Mouse (Mus musculus): Measurements from ENCODE around the gene Ncbp2. TPM values are rescaled to one million over a fixed set of nuclear protein-coding genes. Genes with fewer than 3 reads are reported as not detected.
"Not testable (repeated sequence)": the region's sequence is repeated elsewhere in the genome, so short reads cannot be mapped to it uniquely, and the experiment has no call there.

Gene Ncbp2
- polyA plus RNA-seq, 1 experiment from 2014 or later: 114 TPM

GRCm38 (mm10) chr16:31936568-31936967 lies 11.7 kb upstream of the Ncbp2 start:
- Histone ChIP-seq H3K9me3 (0 out of 2 replicates have a peak, but pooled peaks cover 4% of the 10 kb centered on the region), H3K4me1 (peaks cover 26% of the 10 kb centered on the region), H3K4me2 (no peak overlapping the region), H3K27ac (no peak overlapping the region), H3K27me3 (peaks cover 45% of the 10 kb centered on the region), H3K9ac (no peak overlapping the region), H3K36me3 (no peaks in the 10 kb centered on the region), H3K4me3 (no peak overlapping the region)
- WGBS: 86% methylated on average over 4 of the region's 4 CpGs
- ATAC-seq (ENCODE audit: borderline replicate concordance, extremely low read depth, low FRiP score, low TSS enrichment): no peak

- no peak overlapping the region for H3K4me2 ChIP-seq
- H3K36me3 ChIP-seq: no peaks in the 10 kb centered on the region
- no peak overlapping the region for H3K9ac ChIP-seq
- H3K27me3 ChIP-seq: peaks cover 35% of the 10 kb centered on the region
- no peak overlapping the region for H3K4me3 ChIP-seq
- 0 out of 2 replicates have a peak, but pooled peaks cover 4% of the 10 kb centered on the region for H3K9me3 ChIP-seq
- H3K4me1 ChIP-seq: peaks cover 12% of the 10 kb centered on the region
- WGBS: 63% methylated on average over 6 of the region's 6 CpGs
- ATAC-seq (ENCODE audit: borderline replicate concordance, extremely low read depth, low FRiP score, low TSS enrichment): no peak
- no peak overlapping the region for H3K27ac ChIP-seq
Measured at GRCm38 (mm10) chr16:31938856-31939255, 9.5 kb upstream of the Ncbp2 start.

DNA sequence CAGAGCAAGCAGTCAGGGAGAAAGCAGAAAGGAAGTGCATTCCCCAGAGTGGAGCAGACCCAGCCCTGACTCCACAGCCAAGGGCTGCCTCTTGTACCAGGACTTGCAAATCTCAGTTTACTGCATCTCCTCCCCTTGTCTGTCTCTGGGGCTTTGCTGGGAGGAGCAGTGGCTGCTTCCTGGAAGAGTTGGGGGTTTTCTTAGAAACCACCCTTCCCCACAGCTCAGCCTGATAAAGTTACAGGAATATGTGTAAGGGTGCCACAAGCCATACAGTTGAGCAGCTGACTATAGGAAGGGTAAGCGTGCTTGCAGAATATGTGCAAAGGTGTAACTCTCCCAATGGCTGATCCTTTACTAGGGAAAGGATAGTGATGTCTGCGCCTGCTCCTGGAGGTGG lies 7.7 kb upstream of the Ncbp2 start:
- Histone ChIP-seq H3K9ac (no peak overlapping the region), H3K27me3 (peaks cover 17% of the 10 kb centered on the region), H3K27ac (no peak overlapping the region), H3K4me1 (peaks cover 8% of the 10 kb centered on the region; the same call in 1 of the 2 replicates), H3K9me3 (0 out of 2 replicates have a peak, but pooled peaks cover 4% of the 10 kb centered on the region), H3K4me2 (no peak overlapping the region), H3K36me3 (peaks cover 4% of the 10 kb centered on the region; the same call in 1 of the 2 replicates), H3K4me3 (no peak overlapping the region)
- ATAC-seq (ENCODE audit: borderline replicate concordance, extremely low read depth, low FRiP score, low TSS enrichment): no peak
- 63% methylated on average over 2 of the region's 2 CpGs for WGBS

DNA sequence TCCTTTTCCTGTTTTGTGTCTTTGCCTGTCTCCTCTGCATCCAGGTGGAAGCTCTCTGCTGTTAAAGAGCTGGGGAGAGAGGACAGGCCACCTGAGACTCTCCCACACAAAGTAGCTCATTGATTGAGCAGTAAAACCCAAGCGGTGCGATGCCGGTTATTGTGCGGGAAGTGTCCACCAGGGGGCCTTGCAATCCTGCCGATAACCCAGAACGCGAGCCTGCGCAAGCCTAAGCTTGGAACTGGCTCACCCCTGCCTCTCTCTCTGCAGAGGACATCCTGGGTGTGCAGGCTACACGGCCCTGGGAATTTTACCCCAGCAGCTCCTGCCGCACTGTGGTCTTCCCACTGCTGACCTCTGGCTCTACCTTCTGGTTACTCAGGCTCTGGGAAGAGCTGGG lies 4.3 kb upstream of the Ncbp2 start:
- no peaks in the 10 kb centered on the region for H3K9me3 ChIP-seq
- no peak overlapping the region for H3K4me3 ChIP-seq
- H3K36me3 ChIP-seq: peaks cover 5% of the 10 kb centered on the region; the same call in 1 of the 2 replicates
- no peak for ATAC-seq (ENCODE audit: borderline replicate concordance, extremely low read depth, low FRiP score, low TSS enrichment)
- H3K27me3 ChIP-seq: no peaks in the 10 kb centered on the region
- H3K9ac ChIP-seq: no peak overlapping the region
- WGBS: 4% methylated on average over 10 of the region's 10 CpGs
- H3K4me2 ChIP-seq: no peak overlapping the region
- peaks cover 23% of the 10 kb centered on the region for H3K4me1 ChIP-seq
- no peak overlapping the region for H3K27ac ChIP-seq

DNA sequence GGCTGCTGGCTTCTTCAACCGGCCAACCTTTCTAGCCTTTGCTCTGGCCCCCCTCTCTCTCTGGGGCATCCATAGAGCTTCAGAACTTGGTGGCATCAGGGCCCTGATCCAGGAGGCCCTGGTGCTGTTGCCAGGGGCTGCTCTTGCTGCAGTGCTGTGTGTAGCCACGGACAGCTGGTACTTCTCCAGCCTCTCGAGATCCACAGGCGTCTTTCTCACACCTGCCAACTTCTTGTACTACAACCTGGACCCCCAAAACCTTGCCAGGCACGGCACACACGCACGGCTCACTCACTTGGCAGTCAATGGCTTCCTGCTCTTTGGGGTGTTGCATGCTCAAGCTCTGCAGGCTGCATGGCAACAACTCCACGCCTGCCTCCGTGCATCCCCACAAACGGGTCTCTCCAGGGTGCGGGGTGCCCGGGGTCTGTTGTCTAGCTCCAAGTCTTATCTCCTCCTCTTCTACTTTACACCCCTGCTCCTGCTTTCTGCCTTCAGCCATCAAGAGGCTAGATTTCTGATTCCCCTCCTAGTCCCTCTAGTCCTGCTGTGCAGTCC lies 3.5 kb upstream of the Ncbp2 start:
- 88% methylated on average over 12 of the region's 12 CpGs for WGBS
- H3K4me3 ChIP-seq: no peak overlapping the region
- no peak for ATAC-seq (ENCODE audit: borderline replicate concordance, extremely low read depth, low FRiP score, low TSS enrichment)

DNA sequence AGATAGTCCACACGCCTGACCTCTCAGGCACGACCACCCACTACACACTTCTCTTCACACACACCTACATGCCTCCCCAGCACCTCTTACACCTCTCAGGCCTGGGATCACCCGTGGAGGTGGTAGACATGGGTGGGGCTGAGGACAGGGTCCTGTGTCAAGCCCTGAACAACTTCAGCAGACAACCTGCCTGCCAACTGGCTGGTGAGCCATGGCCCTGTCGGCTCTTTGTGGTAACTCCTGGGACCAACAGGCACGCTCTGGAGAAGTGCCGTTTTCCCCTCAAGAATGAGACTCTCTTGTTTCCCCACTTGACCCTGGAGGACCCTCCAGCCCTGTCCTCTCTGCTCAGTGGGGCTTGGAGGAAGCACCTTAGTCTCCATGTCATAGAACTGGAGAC lies 2.9 kb upstream of the Ncbp2 start:
- H3K9me3 ChIP-seq: no peaks in the 10 kb centered on the region
- no peak overlapping the region for H3K4me3 ChIP-seq
- no peak for ATAC-seq (ENCODE audit: borderline replicate concordance, extremely low read depth, low FRiP score, low TSS enrichment)
- no peak overlapping the region for H3K9ac ChIP-seq
- H3K4me2 ChIP-seq: no peak overlapping the region
- peaks cover 34% of the 10 kb centered on the region for H3K4me1 ChIP-seq
- H3K27me3 ChIP-seq: no peaks in the 10 kb centered on the region
- H3K27ac ChIP-seq: no peak overlapping the region
- H3K36me3 ChIP-seq: peaks cover 5% of the 10 kb centered on the region; the same call in 1 of the 2 replicates
- WGBS: 80% methylated on average over 6 of the region's 6 CpGs

More for the DNA sequence above, 3.5 kb upstream of the Ncbp2 start:
- H3K27ac ChIP-seq: no peak overlapping the region
- H3K36me3 ChIP-seq: peaks cover 5% of the 10 kb centered on the region; the same call in 1 of the 2 replicates
- no peaks in the 10 kb centered on the region for H3K27me3 ChIP-seq
- no peak overlapping the region for H3K9ac ChIP-seq
- no peaks in the 10 kb centered on the region for H3K9me3 ChIP-seq
- H3K4me2 ChIP-seq: no peak overlapping the region
- H3K4me1 ChIP-seq: peaks cover 31% of the 10 kb centered on the region

DNA sequence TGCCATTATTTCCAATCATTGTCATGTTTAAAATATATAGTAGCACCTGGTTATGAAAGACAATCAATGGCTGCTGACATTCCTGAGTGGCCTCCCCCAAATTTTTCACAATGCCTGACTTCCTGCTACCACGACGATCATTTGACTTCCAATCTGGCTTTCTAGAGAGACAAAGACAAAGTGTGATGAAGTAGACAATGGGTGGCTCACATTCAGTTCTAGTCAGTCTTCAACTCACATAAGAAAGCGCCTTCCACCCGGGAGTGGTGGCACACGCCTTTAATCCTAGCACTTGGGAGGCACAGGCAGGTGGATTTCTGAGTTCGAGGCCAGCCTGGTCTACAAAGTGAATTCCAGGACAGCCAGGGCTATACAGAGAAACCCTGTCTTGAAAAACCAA lies 2.3 kb upstream of the Ncbp2 start:
- not testable (repeated sequence) for ATAC-seq (ENCODE audit: borderline replicate concordance, extremely low read depth, low FRiP score, low TSS enrichment); H3K4me3 ChIP-seq; H3K9me3 ChIP-seq; H3K27me3 ChIP-seq; H3K9ac ChIP-seq; H3K36me3 ChIP-seq; H3K27ac ChIP-seq
- WGBS: 85% methylated on average over 6 of the region's 6 CpGs
- H3K4me2 ChIP-seq: peak overlapping the region; percentile 60; the same call in 1 of the 2 replicates
- peaks cover 34% of the 10 kb centered on the region for H3K4me1 ChIP-seq

- Histone ChIP-seq H3K9ac (peak overlapping the region; percentile 83), H3K4me3 (peak overlapping the region; percentile 82), H3K27me3 (no peaks in the 10 kb centered on the region), H3K9me3 (no peaks in the 10 kb centered on the region), H3K36me3 (peaks cover 16% of the 10 kb centered on the region; the same call in 1 of the 2 replicates), H3K4me2 (peak overlapping the region; percentile 60), H3K27ac (no peak overlapping the region), H3K4me1 (peaks cover 34% of the 10 kb centered on the region)
- no peak for ATAC-seq (ENCODE audit: borderline replicate concordance, extremely low read depth, low FRiP score, low TSS enrichment)
- 25% methylated on average over 8 of the region's 8 CpGs for WGBS
Measured at GRCm38 (mm10) chr16:31947333-31947732, 980 bp upstream of the Ncbp2 start.

- H3K4me3 ChIP-seq: peak overlapping the region; percentile 82
- peak overlapping the region; percentile 83 for H3K9ac ChIP-seq
- peaks cover 34% of the 10 kb centered on the region for H3K4me1 ChIP-seq
- ATAC-seq (ENCODE audit: borderline replicate concordance, extremely low read depth, low FRiP score, low TSS enrichment): peak; percentile 81
- 0% methylated on average over 38 of the region's 38 CpGs for WGBS
- peak overlapping the region; percentile 83 for H3K27ac ChIP-seq
- H3K9me3 ChIP-seq: no peaks in the 10 kb centered on the region
- peaks cover 16% of the 10 kb centered on the region; the same call in 1 of the 2 replicates for H3K36me3 ChIP-seq
- H3K4me2 ChIP-seq: peak overlapping the region; percentile 60
- no peaks in the 10 kb centered on the region for H3K27me3 ChIP-seq
Measured at GRCm38 (mm10) chr16:31947901-31948316, 404 bp upstream of the Ncbp2 start.

DNA sequence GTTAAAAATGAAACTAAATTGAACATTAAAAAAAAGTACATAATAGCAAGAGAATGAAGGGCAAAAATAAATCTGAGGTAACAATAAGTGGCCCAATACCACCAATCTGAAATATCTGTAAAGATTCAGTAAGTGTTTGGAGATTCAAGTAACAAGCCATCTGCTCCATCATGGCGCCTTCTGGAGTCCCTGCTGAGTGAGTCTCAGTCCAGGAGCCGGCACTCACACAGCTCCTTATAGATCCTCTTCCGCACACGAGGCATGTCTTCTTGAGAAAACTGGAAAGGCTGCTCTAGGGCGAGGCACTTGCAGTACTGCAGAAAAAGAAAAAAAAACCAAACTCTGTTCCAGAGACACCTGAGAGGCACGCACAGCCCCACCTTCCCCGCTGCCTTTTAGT lies 14.9 kb downstream of the Ncbp2 start:
- H3K4me3 ChIP-seq: no peak overlapping the region
- no peak overlapping the region for H3K27ac ChIP-seq
- H3K36me3 ChIP-seq: peaks cover 65% of the 10 kb centered on the region
- 86% methylated on average over 7 of the region's 7 CpGs for WGBS
- no peaks in the 10 kb centered on the region for H3K9me3 ChIP-seq
- H3K27me3 ChIP-seq: no peaks in the 10 kb centered on the region
- no peak overlapping the region for H3K4me2 ChIP-seq
- ATAC-seq (ENCODE audit: borderline replicate concordance, extremely low read depth, low FRiP score, low TSS enrichment): no peak
- no peak overlapping the region for H3K9ac ChIP-seq
- H3K4me1 ChIP-seq: no peaks in the 10 kb centered on the region

DNA sequence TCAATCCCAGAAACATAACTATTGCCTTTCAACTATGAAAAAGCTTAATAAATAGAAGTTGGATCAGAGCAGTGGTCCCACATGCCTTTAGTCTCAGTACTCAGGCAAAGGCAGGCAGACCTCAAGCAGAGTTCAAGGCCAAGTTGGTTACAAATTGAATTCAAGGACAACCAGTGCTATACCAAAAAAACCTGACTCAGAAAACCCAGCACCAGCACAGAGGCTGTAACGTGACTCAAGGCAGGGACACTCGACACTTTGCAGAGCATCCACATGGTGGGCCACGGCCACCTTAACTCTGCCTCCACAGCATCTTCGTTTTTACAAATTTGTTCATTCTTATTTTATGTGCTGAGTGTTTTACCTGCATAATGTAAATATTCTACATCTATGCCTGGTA lies 26.9 kb downstream of the Ncbp2 start:
- Histone ChIP-seq H3K4me2 (no peak overlapping the region), H3K27ac (no peak overlapping the region), H3K9me3 (no peaks in the 10 kb centered on the region), H3K27me3 (no peaks in the 10 kb centered on the region), H3K4me3 (no peak overlapping the region), H3K9ac (no peak overlapping the region), H3K4me1 (no peaks in the 10 kb centered on the region), H3K36me3 (peaks cover 47% of the 10 kb centered on the region)
- ATAC-seq (ENCODE audit: borderline replicate concordance, extremely low read depth, low FRiP score, low TSS enrichment): no peak
- 85% methylated on average over 4 of the region's 4 CpGs for WGBS

DNA sequence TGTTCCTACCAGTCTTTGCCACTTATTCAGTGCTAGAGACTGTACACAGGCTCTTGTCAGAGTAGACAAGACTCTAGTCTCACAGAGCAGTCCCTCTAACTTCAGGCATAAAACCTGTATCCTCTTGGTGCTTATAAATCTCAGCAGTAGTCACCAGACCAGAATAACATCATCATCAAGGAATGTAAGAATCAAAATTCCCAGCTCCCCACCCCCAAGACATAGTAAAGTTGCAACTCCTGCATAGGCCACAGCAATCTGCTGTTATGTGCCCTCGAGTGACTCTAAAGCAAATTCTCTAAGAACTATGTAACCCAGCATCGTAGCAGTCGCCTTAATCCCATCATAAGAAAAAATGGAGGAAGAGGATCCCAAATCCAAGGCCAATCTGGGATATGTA lies 31.2 kb downstream of the Ncbp2 start:
- no peak overlapping the region for H3K4me3 ChIP-seq
- H3K27me3 ChIP-seq: no peaks in the 10 kb centered on the region
- H3K4me1 ChIP-seq: no peaks in the 10 kb centered on the region
- no peak overlapping the region for H3K9ac ChIP-seq
- no peaks in the 10 kb centered on the region for H3K9me3 ChIP-seq
- 85% methylated on average over 3 of the region's 3 CpGs for WGBS
- H3K36me3 ChIP-seq: peaks cover 47% of the 10 kb centered on the region
- no peak for ATAC-seq (ENCODE audit: borderline replicate concordance, extremely low read depth, low FRiP score, low TSS enrichment)
- no peak overlapping the region for H3K27ac ChIP-seq
- H3K4me2 ChIP-seq: no peak overlapping the region

Measured in lung, embryonic 15.5 days (tissue).